Mouse (Mus musculus): ENCODE results near the gene Def6.

The Def6 gene

GRCm38 (mm10) chr17:28242296-28242695 lies 34.7 kb downstream of the Def6 start:
- no peak for ATAC-seq (ENCODE audit: low TSS enrichment)

DNA sequence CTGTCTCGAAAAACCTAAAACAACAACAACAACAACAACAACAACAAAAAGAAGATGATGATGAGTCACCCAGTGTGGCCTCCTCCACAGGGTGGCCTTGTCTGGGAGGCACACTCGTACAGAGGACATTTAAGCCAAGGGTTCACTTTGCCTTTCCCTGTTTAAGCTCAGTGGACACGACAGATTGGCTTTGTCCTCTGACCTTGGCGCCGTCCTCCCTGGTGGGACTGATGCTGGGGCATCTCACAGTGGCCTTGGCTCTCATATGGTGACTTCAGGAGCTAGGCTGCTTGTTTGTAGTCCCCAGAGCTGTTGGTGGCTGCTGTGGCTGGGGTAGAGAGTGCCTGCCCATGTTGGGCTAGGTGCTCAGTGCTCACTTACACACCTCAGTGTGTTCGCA lies 36.6 kb downstream of the Def6 start:
- no peak for ATAC-seq (ENCODE audit: low TSS enrichment)

DNA sequence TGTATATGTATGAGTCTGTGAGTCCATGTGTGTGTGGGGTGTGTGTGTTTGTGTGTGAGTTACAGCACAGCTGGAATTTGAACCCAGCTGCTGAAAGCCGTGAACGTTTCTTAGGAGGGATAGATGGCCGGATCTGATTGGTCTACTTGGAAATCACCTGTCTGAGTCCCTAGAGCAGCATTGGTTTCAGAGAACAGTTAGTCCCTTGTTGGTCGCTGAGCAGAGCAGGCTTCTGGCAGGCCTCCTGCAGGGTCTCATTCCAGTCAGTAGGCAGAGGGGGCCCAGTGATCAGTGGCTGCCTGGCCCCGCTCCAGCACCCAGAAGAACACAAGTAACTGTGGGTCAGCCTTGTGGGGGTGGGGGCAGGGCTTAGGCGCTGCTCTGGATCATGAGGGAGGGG lies 37.1 kb downstream of the Def6 start:
- no peak for ATAC-seq (ENCODE audit: low TSS enrichment)

- ATAC-seq (ENCODE audit: low TSS enrichment) = no peak
Observed at GRCm38 (mm10) chr17:28246640-28247039, 39.1 kb downstream of the Def6 start.

DNA sequence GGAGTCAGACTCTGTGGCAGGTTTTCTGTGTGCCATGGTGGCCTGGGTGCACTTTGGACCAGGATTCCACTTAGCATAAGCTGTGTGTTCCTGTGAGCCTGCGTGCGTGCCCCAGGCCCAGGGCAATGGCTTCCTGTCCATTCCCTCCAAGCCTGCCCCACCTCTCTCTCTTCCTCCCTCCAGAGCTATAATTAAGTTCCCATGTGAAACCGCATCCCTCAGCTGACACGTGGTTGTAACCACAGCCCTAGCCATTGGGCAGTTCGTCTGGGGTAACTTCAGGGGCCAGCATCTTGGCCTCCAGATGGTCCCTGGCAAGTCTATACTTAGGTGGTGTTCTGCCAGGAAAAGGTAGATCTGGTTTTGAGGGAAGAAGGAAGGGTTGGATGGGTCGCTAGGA lies 40.0 kb downstream of the Def6 start:
- no peak for ATAC-seq (ENCODE audit: low TSS enrichment)

DNA sequence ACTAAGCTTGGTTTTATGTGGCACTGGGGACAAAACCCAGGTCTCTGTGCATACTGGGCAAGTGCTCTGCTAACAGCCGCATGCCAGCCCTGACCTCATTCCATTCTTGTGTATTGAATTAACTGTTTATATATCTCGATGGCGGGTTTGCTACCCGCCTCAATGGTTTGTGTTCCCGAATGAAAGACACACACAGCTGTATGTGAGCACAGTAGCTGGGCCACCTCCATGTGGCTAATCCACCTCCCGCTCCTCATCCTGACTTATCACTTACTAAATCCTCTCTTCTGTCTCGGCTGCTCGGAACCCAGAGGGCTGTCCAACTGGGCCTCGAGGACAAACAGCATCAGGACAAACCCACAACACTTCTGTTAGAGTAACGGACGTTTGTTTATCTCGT lies 41.5 kb downstream of the Def6 start:
- ATAC-seq (ENCODE audit: low TSS enrichment) = no peak

GRCm38 (mm10) chr17:28251579-28252280 lies 44.2 kb downstream of the Def6 start:
- ATAC-seq (ENCODE audit: low TSS enrichment) = no peak

DNA sequence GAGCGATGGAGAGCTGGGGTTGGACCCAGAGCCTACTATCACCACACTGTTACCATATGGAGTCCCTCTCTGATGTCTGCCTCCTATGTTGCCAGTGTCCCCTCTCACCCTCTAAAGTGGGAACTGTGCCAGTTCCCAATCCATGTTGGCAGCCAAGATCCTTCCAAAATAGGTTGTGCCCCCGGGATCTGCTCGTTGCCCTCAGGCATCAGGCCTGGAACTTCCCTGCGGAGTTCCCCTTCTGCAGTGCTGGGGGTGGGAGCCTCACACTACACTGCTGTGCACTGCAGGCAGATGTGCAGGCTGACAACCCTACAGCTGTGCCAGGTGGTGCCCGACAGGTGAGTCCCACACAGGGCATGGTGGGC lies 44.7 kb downstream of the Def6 start:
- ATAC-seq (ENCODE audit: low TSS enrichment) = no peak

GRCm38 (mm10) chr17:28253216-28253615 lies 45.6 kb downstream of the Def6 start:
- ATAC-seq (ENCODE audit: low TSS enrichment) = no peak

DNA sequence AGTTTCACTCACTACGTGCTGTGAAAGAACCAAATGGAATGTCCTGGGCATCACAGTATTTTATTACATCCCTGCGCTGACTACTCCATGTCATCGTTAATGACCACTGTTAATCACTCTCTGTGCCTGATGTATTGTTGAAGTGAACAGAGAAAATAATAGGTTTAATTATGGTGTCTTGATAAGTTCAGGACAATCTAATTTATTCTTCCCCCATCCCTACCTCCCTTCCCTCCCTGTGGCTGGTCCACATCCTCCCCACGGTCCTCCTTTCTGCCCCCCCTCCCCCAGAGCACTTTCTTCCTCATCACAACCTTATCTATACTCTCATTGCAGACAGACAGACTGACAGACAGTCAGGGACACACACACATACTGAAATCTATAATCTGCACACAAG lies 47.2 kb downstream of the Def6 start:
- no peak for ATAC-seq (ENCODE audit: low TSS enrichment)

DNA sequence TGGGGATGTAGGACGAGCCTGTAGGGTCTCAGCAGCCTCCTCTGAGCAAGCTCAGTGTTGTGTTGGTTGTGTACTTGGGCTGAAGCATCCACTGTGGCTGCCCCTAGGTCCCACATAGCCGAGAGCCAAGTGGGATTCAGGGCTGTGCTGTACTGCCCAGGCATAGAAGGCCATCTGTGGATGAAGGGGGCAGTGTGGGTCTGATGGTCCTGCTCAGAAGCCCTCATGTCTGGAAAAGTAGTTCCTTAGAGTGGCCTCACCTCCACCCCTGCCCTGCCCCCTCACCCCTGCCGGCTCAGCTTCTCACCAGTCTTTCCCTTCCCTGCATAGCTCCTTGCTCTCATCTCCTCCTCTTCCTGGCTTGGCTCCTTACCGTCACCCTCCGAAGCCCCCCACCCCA lies 48.1 kb downstream of the Def6 start:
- ATAC-seq (ENCODE audit: low TSS enrichment) = no peak

DNA sequence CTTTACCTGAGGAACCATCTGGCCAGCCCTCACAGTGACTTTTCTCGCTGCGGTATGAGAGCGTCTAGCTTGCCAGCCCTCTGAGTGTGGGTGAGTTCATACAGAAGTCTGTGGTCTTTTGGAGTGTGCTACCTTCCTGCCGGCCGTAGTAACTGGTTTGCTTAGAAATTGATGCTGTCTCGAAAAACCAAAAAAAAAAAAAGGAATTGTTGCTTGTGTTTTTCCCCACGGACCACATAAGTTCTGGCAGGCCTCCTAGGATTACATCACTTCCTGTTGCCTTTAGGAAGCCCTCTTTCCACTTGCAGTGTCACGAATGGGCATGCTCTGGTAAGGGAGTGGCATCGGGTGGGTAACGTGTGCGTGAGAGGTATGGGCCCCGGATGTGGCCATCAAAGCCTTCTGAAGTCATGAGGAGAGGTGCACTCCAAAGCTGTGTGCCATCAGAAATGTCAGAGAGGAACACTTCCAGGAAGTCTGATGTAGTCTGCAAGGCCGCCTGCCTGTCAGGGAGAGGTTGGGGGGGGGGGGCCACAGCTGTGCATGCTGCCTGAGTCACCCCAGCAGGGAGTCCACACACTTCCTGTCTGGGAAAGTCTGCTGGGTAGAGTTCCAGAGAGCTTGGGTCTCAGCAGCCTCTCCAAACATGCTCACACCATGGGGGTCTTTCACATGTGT lies 49.2 kb downstream of the Def6 start:
- peak; percentile 38; the same call in 1 of the 2 replicates for ATAC-seq (ENCODE audit: low TSS enrichment)

- ATAC-seq (ENCODE audit: low TSS enrichment) = no peak
Observed at GRCm38 (mm10) chr17:28258325-28258724, 50.7 kb downstream of the Def6 start.

DNA sequence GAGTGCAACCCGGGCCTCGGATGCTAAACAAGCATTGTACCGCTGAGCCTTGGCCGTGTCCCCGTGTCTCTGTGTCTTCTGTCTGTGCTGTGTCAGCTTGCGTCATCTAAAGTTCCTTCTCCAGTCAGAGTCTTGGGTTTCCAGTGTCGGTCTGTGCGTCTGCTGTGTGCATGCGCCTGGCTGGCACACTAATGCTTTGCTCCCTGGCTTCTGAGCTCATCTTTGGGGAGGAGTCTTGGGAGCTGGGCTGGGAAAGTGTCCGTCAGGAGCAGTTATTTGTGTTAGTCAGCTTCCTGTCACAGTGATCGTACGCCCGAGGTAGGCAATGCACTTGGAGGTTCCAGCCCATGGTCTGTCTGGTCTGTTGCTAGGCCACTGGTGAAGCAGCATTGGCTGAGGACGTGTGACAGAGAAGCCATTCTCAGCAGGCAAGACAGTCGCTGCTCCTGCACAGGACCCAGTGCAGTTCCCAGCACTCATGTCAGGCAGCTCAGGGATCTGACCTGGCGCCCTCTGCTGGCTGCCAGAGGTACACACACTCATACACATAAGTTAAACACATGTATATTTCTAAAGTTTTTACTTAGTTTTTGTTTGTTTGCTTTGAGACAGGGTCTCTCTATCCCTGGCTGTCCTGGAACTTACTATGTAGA lies 52.4 kb downstream of the Def6 start:
- ATAC-seq (ENCODE audit: low TSS enrichment) = no peak

DNA sequence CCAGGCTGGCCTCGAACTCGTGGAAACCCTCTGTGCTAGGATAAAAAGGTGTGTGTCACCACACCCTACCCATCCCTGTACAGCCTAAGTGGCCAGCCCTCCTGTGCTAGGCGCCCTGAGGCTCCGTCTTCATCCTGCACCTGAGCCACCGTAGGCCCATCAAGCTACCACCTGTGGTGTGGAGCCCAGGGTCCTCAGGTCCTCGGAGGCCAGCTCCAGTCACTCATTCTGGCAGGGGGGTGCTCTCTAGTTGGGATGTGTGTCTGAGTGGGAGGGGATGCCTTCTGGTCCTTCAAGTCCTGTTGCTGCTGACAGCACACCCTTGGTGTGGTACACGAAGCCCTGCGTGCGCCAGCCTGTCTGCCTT lies 52.9 kb downstream of the Def6 start:
- no peak for ATAC-seq (ENCODE audit: low TSS enrichment)

- ATAC-seq (ENCODE audit: low TSS enrichment) = no peak
Observed at GRCm38 (mm10) chr17:28261795-28262194, 54.2 kb downstream of the Def6 start.

GRCm38 (mm10) chr17:28263181-28263894 lies 55.8 kb downstream of the Def6 start:
- ATAC-seq (ENCODE audit: low TSS enrichment) = peak; percentile 76

GRCm38 (mm10) chr17:28267251-28267650 lies 59.7 kb downstream of the Def6 start:
- ATAC-seq (ENCODE audit: low TSS enrichment) = no peak

DNA sequence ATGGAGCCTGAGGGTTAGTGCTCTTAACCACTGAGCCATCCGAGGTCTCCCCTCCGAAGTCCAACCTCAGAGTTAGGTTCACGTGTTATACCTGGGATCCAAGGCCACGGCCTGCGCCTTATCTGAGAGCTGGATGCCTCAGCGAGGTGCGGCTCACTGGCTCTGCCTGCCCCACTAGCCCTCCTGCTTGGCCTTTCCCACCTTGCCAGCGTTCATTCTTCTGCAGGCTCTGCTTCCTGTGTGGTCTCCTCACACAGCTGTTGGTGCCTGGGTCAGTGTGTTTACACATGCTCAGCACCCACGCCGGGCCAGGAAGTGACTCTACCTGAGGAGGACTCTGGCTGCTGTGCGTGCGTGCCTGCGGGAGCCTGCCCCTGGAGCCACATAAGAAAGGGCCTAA lies 62.6 kb downstream of the Def6 start:
- ATAC-seq (ENCODE audit: low TSS enrichment) = no peak

DNA sequence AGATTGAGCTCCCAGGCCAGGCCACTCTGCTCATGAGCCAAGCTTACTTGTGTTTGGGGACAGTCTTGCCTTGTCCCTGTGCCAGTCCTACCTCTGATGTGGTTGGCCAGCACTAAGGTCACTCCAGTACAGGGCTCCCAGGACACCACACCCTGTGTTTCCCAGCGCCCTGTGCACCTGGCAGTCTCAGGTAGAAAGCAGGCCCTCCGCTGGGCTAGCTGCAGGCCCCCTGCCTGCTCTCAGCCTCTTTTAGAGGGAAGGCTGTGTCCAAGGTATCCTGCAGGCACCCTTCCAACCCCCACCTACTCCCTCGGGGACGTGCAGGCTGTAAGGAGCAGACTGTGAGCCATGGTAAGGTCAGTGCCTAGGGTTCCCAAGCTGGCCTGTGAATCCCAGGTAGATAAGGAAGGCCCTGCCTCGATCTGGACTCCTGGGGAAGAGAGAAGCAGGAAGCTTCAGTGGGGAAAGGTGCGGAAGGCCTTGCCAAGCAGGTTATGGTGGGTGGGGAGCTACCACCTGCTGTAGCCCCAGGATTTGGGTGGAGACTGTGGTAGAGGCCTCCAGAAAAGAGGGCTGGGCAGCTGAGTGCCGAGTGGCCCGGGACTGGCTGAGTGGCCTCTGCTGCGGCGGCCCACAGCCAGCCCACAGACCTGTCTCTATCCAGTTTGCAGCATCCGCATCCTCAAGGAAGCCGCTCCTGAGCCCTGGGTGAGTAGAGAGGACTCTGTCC lies 64.1 kb downstream of the Def6 start:
- no peak for ATAC-seq (ENCODE audit: low TSS enrichment)

- ATAC-seq (ENCODE audit: low TSS enrichment) = no peak
Observed at GRCm38 (mm10) chr17:28272281-28272680, 64.7 kb downstream of the Def6 start.

DNA sequence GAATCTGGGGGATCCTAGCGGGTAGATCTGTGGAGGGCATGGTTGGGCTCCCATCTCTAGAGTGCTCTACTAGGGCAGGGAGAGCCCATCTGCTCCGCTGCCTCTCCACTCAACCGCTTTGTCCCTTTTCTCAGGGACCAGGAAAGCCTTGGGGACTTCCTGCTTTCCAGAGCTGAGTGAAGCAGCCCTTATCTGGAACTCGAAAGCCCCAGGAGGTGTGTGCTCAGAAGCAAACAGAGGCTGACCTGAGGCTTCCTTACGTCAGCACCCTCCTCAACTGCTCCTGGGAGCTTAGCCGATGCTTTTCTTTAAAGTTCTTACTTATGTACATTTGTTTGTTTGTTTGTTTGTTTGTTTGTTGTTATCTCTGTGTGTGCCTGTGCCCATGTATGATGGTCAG lies 65.3 kb downstream of the Def6 start:
- ATAC-seq (ENCODE audit: low TSS enrichment) = no peak
